Mouse (Mus musculus) C2C12 (cell line): ENCODE data around the gene Kcnmb4. TPM values are rescaled to one million over a fixed set of nuclear protein-coding genes. Genes with fewer than 3 reads are reported as not detected.

Source experiments
- H3K27me3 ChIP-seq: one replicate; pipeline ENCODE4 v1.6.1; 2011; ENCODE audit not compliant: control insufficient read depth, insufficient read depth, insufficient read length
- H3K36me3 ChIP-seq: one replicate; pipeline ENCODE4 v1.6.1; 2011; ENCODE audit not compliant: control insufficient read depth, insufficient read depth
- H3K4me3 ChIP-seq: one replicate; pipeline ENCODE4 v1.5.1; 2011; ENCODE audit warnings: mild to moderate bottlenecking, control low read depth; ENCODE audit not compliant: poor library complexity, insufficient read depth, severe bottlenecking
- H3K79me2 ChIP-seq: one replicate; pipeline ENCODE4 v1.6.1; 2011; ENCODE audit not compliant: control insufficient read depth, insufficient read depth
- H3K79me3 ChIP-seq: one replicate; pipeline ENCODE4 v1.6.1; 2011; ENCODE audit warnings: low read depth, control low read depth
- H3ac ChIP-seq: one replicate; pipeline ENCODE3; 2011; ENCODE audit warnings: low read depth; ENCODE audit not compliant: control insufficient read depth, insufficient read length
- CEBPB ChIP-seq: IDR thresholded peaks from one replicate; pipeline ENCODE4 v1.6.1; 2011; ENCODE audit warnings: low read depth, mild to moderate bottlenecking, control low read depth, moderate library complexity
- CTCF ChIP-seq: IDR thresholded peaks from one replicate; pipeline ENCODE4 v1.5.1; 2011; ENCODE audit not compliant: control insufficient read depth, insufficient read depth, insufficient read length
- FOSL1 ChIP-seq: IDR thresholded peaks from one replicate; pipeline ENCODE4 v1.8.0; 2011; ENCODE audit warnings: mild to moderate bottlenecking, low read length; ENCODE audit not compliant: poor library complexity, insufficient read depth, severe bottlenecking
- MAX ChIP-seq: IDR thresholded peaks from one replicate; pipeline ENCODE4 v1.6.1; 2011; ENCODE audit warnings: mild to moderate bottlenecking, control low read depth
- MYOD1 ChIP-seq: IDR thresholded peaks from one replicate; pipeline ENCODE4 v1.6.1; 2011; ENCODE audit warnings: low read depth; ENCODE audit not compliant: control insufficient read depth, insufficient read length
- MYOG ChIP-seq: IDR thresholded peaks from one replicate; pipeline ENCODE4 v1.6.1; 2011; ENCODE audit not compliant: control insufficient read depth, insufficient read length; ENCODE audit errors: extremely low read depth
- USF1 ChIP-seq: IDR thresholded peaks from one replicate; pipeline ENCODE4 v1.6.1; 2011; ENCODE audit warnings: low read depth, mild to moderate bottlenecking, control low read depth, moderate library complexity
- polyA plus RNA-seq: library from polyadenylated mRNA; unstranded; fragments of >200 nt; fragmentation: generic; extraction: Trizol; gene quantifications from one replicate; pipeline ENCODE4 v1.2.1, GENCODE M21; 2012; ENCODE audit warnings: missing spikeins

The Kcnmb4 gene
- polyA plus RNA-seq, 1 experiment, result 14.1 TPM

GRCm38 (mm10) chr10:116463753-116464345 lies 9.8 kb downstream of the Kcnmb4 start:
- no peak overlapping the region for H3K4me3 ChIP-seq
- H3K36me3 ChIP-seq, result no peaks in the 10 kb centered on the region
- TF ChIP-seq CEBPB, result no peak
- TF ChIP-seq MYOD1, result no peak
- no peak for TF ChIP-seq FOSL1
- TF ChIP-seq MAX, result no peak
- no peak for TF ChIP-seq MYOG
- TF ChIP-seq USF1, result no peak
- no peak for TF ChIP-seq CTCF
- H3K27me3 ChIP-seq, result no peaks in the 10 kb centered on the region
- no peaks in the 10 kb centered on the region for H3K79me2 ChIP-seq
- no peaks in the 10 kb centered on the region for H3K79me3 ChIP-seq
- H3ac ChIP-seq, result no peak overlapping the region

- no peak overlapping the region for H3K4me3 ChIP-seq
- no peaks in the 10 kb centered on the region for H3K36me3 ChIP-seq
- H3K79me3 ChIP-seq, result no peaks in the 10 kb centered on the region
- no peak overlapping the region for H3ac ChIP-seq
- TF ChIP-seq MYOG, result no peak
- no peak for TF ChIP-seq MAX
- no peak for TF ChIP-seq CEBPB
- TF ChIP-seq MYOD1, result no peak
- TF ChIP-seq CTCF, result no peak
- H3K79me2 ChIP-seq, result no peaks in the 10 kb centered on the region
- H3K27me3 ChIP-seq, result no peaks in the 10 kb centered on the region
Observed at GRCm38 (mm10) chr10:116461443-116461842, 12.2 kb downstream of the Kcnmb4 start.

GRCm38 (mm10) chr10:116458786-116459185 lies 14.9 kb downstream of the Kcnmb4 start:
- no peak overlapping the region for H3K4me3 ChIP-seq
- H3ac ChIP-seq, result no peak overlapping the region
- H3K36me3 ChIP-seq, result no peaks in the 10 kb centered on the region
- no peaks in the 10 kb centered on the region for H3K79me2 ChIP-seq
- no peaks in the 10 kb centered on the region for H3K79me3 ChIP-seq
- no peak for TF ChIP-seq MYOD1
- no peak for TF ChIP-seq FOSL1
- no peak for TF ChIP-seq CEBPB
- TF ChIP-seq CTCF, result no peak
- H3K27me3 ChIP-seq, result no peaks in the 10 kb centered on the region

- no peaks in the 10 kb centered on the region for H3K27me3 ChIP-seq
- H3ac ChIP-seq, result no peak overlapping the region
- no peaks in the 10 kb centered on the region for H3K79me2 ChIP-seq
- H3K36me3 ChIP-seq, result no peaks in the 10 kb centered on the region
- TF ChIP-seq MAX (no peak), MYOG (no peak), FOSL1 (no peak), MYOD1 (no peak), USF1 (no peak), CTCF (no peak), CEBPB (no peak)
- H3K79me3 ChIP-seq, result no peaks in the 10 kb centered on the region
- no peak overlapping the region for H3K4me3 ChIP-seq
Observed at GRCm38 (mm10) chr10:116452771-116453170, 20.9 kb downstream of the Kcnmb4 start.

- Histone ChIP-seq H3ac (no peak overlapping the region), H3K36me3 (no peaks in the 10 kb centered on the region), H3K79me3 (no peaks in the 10 kb centered on the region), H3K27me3 (no peaks in the 10 kb centered on the region), H3K4me3 (no peak overlapping the region), H3K79me2 (no peaks in the 10 kb centered on the region)
- TF ChIP-seq MAX (no peak), FOSL1 (no peak), MYOD1 (no peak), MYOG (no peak), CTCF (no peak), CEBPB (no peak), USF1 (no peak)
Observed at GRCm38 (mm10) chr10:116450621-116451020, 23.1 kb downstream of the Kcnmb4 start.

- no peaks in the 10 kb centered on the region for H3K36me3 ChIP-seq
- TF ChIP-seq FOSL1 (no peak), MYOD1 (no peak), MAX (no peak), USF1 (no peak), CEBPB (no peak), MYOG (no peak), CTCF (no peak)
- H3K79me3 ChIP-seq, result no peaks in the 10 kb centered on the region
- H3ac ChIP-seq, result no peak overlapping the region
- no peaks in the 10 kb centered on the region for H3K27me3 ChIP-seq
- H3K4me3 ChIP-seq, result no peak overlapping the region
- no peaks in the 10 kb centered on the region for H3K79me2 ChIP-seq
Observed at GRCm38 (mm10) chr10:116448166-116448565, 25.5 kb downstream of the Kcnmb4 start.
